Mouse (Mus musculus): ENCODE measurements at regions not wholly inside any gene's neighbourhood (a gene's known extent, or its start where the extent isn't known, plus 50 kb on each side); places are given as distances from the start of the nearest gene placed in this dataset.

- DNase-seq (ENCODE audit: low read depth) = no peak
These were observed 417.9 kb upstream of the Rag2 start for GRCm38 (mm10) chr2:101206637-101207036.

GRCm38 (mm10) chr2:101209136-101209535 is 415.4 kb upstream of the Rag2 start:
- no peak for DNase-seq (ENCODE audit: low read depth)

- no peak for DNase-seq (ENCODE audit: low read depth)
These were observed 403.8 kb upstream of the Rag2 start for GRCm38 (mm10) chr2:101220759-101221158.

- no peak for DNase-seq (ENCODE audit: low read depth)
These were observed 381.5 kb upstream of the Rag2 start for GRCm38 (mm10) chr2:101242983-101243382.

- no peak for DNase-seq (ENCODE audit: low read depth)
These were observed 377.4 kb upstream of the Rag2 start for GRCm38 (mm10) chr2:101247133-101247532.

GRCm38 (mm10) chr2:101252228-101252627 is 372.3 kb upstream of the Rag2 start:
- DNase-seq (ENCODE audit: low read depth) = no peak

- DNase-seq (ENCODE audit: low read depth) = no peak
These were observed 368.1 kb upstream of the Rag2 start for GRCm38 (mm10) chr2:101256464-101256863.

GRCm38 (mm10) chr2:101263934-101264333 is 360.6 kb upstream of the Rag2 start:
- no peak for DNase-seq (ENCODE audit: low read depth)

GRCm38 (mm10) chr2:101266685-101267374 is 357.7 kb upstream of the Rag2 start:
- DNase-seq (ENCODE audit: low read depth) = no peak

- DNase-seq (ENCODE audit: low read depth) = no peak
These were observed 350.4 kb upstream of the Rag2 start for GRCm38 (mm10) chr2:101274045-101274664.

- no peak for DNase-seq (ENCODE audit: low read depth)
These were observed 339.6 kb upstream of the Rag2 start for GRCm38 (mm10) chr2:101284886-101285285.

GRCm38 (mm10) chr2:101288119-101288518 is 336.4 kb upstream of the Rag2 start:
- no peak for DNase-seq (ENCODE audit: low read depth)

GRCm38 (mm10) chr2:101289168-101289567 is 335.4 kb upstream of the Rag2 start:
- no peak for DNase-seq (ENCODE audit: low read depth)

- DNase-seq (ENCODE audit: low read depth) = no peak
These were observed 333.8 kb upstream of the Rag2 start for GRCm38 (mm10) chr2:101290738-101291137.

GRCm38 (mm10) chr2:101295678-101296368 is 328.7 kb upstream of the Rag2 start:
- DNase-seq (ENCODE audit: low read depth) = no peak

GRCm38 (mm10) chr2:101296369-101296682 is 328.2 kb upstream of the Rag2 start:
- DNase-seq (ENCODE audit: low read depth) = no peak

GRCm38 (mm10) chr2:101296778-101297177 is 327.7 kb upstream of the Rag2 start:
- no peak for DNase-seq (ENCODE audit: low read depth)

- no peak for DNase-seq (ENCODE audit: low read depth)
These were observed 325.4 kb upstream of the Rag2 start for GRCm38 (mm10) chr2:101299126-101299525.

- no peak for DNase-seq (ENCODE audit: low read depth)
These were observed 324.4 kb upstream of the Rag2 start for GRCm38 (mm10) chr2:101300106-101300505.

- DNase-seq (ENCODE audit: low read depth) = no peak
These were observed 303.1 kb upstream of the Rag2 start for GRCm38 (mm10) chr2:101321286-101321914.

GRCm38 (mm10) chr2:101356709-101357108 is 267.8 kb upstream of the Rag2 start:
- no peak for DNase-seq (ENCODE audit: low read depth)

GRCm38 (mm10) chr2:101364256-101364655 is 260.3 kb upstream of the Rag2 start:
- DNase-seq (ENCODE audit: low read depth) = no peak

GRCm38 (mm10) chr2:101368278-101368677 is 256.2 kb upstream of the Rag2 start:
- no peak for DNase-seq (ENCODE audit: low read depth)

All from c-Kit-positive CD71-negative TER-119-negative erythroid progenitor cells, embryonic 14.5 days (primary cell).